Mouse (Mus musculus) CH12.LX (cell line): Measurements from ENCODE around the gene Opcml. TPM values are rescaled to one million over a fixed set of nuclear protein-coding genes. Genes with fewer than 3 reads are reported as not detected.

Experiments
- DNase-seq: peaks from one replicate; pipeline ENCODE4 v3.0.0-alpha.2; 2013; ENCODE audit errors: extremely low read depth
- H3K27ac ChIP-seq: 2 replicates; pipeline ENCODE4 v1.5.1; 2012; ENCODE audit warnings: low read depth, mild to moderate bottlenecking, control low read depth, moderate library complexity; ENCODE audit not compliant: insufficient read depth
- H3K27me3 ChIP-seq: replicated peaks from 2 replicates; pipeline ENCODE3; 2012; ENCODE audit warnings: inconsistent platforms
- H3K36me3 ChIP-seq, 2 experiments: replicated peaks in 1 of 2; 2 replicates each; pipeline versions ENCODE3 to v1.6.1; 2012; ENCODE audit warnings: inconsistent platforms in 1 of 2, low read length in 1 of 2, mild to moderate bottlenecking in 1 of 2, mixed read lengths in 1 of 2, moderate library complexity in 1 of 2; ENCODE audit not compliant: control insufficient read depth in 1 of 2, insufficient read depth in 1 of 2
- H3K4me1 ChIP-seq, 2 experiments: 2 replicates each; pipeline ENCODE4 v1.6.1; 2012; ENCODE audit warnings: inconsistent platforms in 1 of 2, moderate library complexity in 1 of 2; ENCODE audit not compliant: insufficient read depth in 2 of 2, control insufficient read depth in 1 of 2
- H3K4me2 ChIP-seq: 2 replicates; pipeline ENCODE4 v1.6.1; 2012; ENCODE audit warnings: low read depth, mild to moderate bottlenecking, control low read depth; ENCODE audit not compliant: poor library complexity, insufficient read depth, severe bottlenecking
- H3K4me3 ChIP-seq, 3 experiments: fragments of 150-350 bp in 1 of 3; sonication (generic) in 1 of 3; replicated peaks in 1 of 3; 2 replicates each; pipeline versions ENCODE3 to v1.5.1; 2011 to 2012; ENCODE audit warnings: low read depth in 2 of 3, low read length in 2 of 3, mild to moderate bottlenecking in 2 of 3, moderate library complexity in 2 of 3, control low read depth in 1 of 3, improper control_type of control experiment in 1 of 3, inconsistent platforms in 1 of 3, mixed read lengths in 1 of 3; ENCODE audit not compliant: poor library complexity in 1 of 3
- H3K79me2 ChIP-seq: replicated peaks from 2 replicates; pipeline ENCODE4 v1.6.1; 2012; ENCODE audit warnings: mild to moderate bottlenecking, moderate library complexity; ENCODE audit not compliant: control insufficient read depth, poor library complexity, insufficient read depth, severe bottlenecking; ENCODE audit errors: extremely low read depth
- H3K9ac ChIP-seq: 2 replicates; pipeline ENCODE4 v1.6.1; 2012; ENCODE audit warnings: low read depth, mild to moderate bottlenecking, control low read depth, moderate library complexity; ENCODE audit not compliant: insufficient read depth
- H3K9me3 ChIP-seq: replicated peaks from 2 replicates; pipeline ENCODE3; 2012; ENCODE audit warnings: low read length, inconsistent platforms, mixed read lengths
- BHLHE40 ChIP-seq: IDR thresholded peaks from 2 replicates; pipeline ENCODE4 v1.6.1; 2011; ENCODE audit warnings: mild to moderate bottlenecking, low read depth, low read length, improper control_type of control experiment
- CHD1 ChIP-seq: IDR thresholded peaks from 2 replicates; pipeline ENCODE4 v1.6.1; 2012; ENCODE audit warnings: low read depth, low read length, improper control_type of control experiment, inconsistent platforms
- E2F4 ChIP-seq: IDR thresholded peaks from 2 replicates; pipeline ENCODE4 v1.6.1; 2011; ENCODE audit warnings: low read depth, low read length, improper control_type of control experiment; ENCODE audit not compliant: insufficient replicate concordance
- ELF1 ChIP-seq: IDR thresholded peaks from 2 replicates; pipeline ENCODE4 v1.6.1; 2014; ENCODE audit warnings: low read depth, mild to moderate bottlenecking, inconsistent platforms, low read length, improper control_type of control experiment
- EP300 ChIP-seq: IDR thresholded peaks from 2 replicates; pipeline ENCODE4 v1.6.1; 2011; ENCODE audit warnings: low read length, improper control_type of control experiment
- ETS1 ChIP-seq: conservative IDR thresholded peaks from 2 replicates; pipeline ENCODE4 v1.6.1; 2012; ENCODE audit warnings: low read depth, mild to moderate bottlenecking, inconsistent platforms, low read length, improper control_type of control experiment, moderate library complexity
- GABPA ChIP-seq: IDR thresholded peaks from 2 replicates; pipeline ENCODE4 v1.6.1; 2012; ENCODE audit warnings: low read depth, low read length, improper control_type of control experiment, inconsistent platforms; ENCODE audit not compliant: insufficient replicate concordance
- HCFC1 ChIP-seq: IDR thresholded peaks from 2 replicates; pipeline ENCODE4 v1.6.1; 2012; ENCODE audit warnings: low read depth, mild to moderate bottlenecking, inconsistent platforms, low read length, improper control_type of control experiment
- IRF4 ChIP-seq: IDR thresholded peaks from 2 replicates; pipeline ENCODE4 v1.6.1; 2014; ENCODE audit warnings: low read depth, mild to moderate bottlenecking, inconsistent platforms, low read length, improper control_type of control experiment
- JUN ChIP-seq: IDR thresholded peaks from 2 replicates; pipeline ENCODE4 v1.6.1; 2011; ENCODE audit warnings: low read depth, mild to moderate bottlenecking, low read length, improper control_type of control experiment, moderate library complexity; ENCODE audit not compliant: insufficient read depth
- JUND ChIP-seq: conservative IDR thresholded peaks from 2 replicates; pipeline ENCODE4 v1.6.1; 2011; ENCODE audit warnings: low read depth, low read length, improper control_type of control experiment
- KAT2A ChIP-seq: IDR thresholded peaks from 2 replicates; pipeline ENCODE4 v1.6.1; 2012; ENCODE audit warnings: low read length, improper control_type of control experiment, inconsistent platforms; ENCODE audit not compliant: insufficient replicate concordance
- MXI1 ChIP-seq: IDR thresholded peaks from 2 replicates; pipeline ENCODE4 v1.6.1; 2011; ENCODE audit warnings: mild to moderate bottlenecking, low read depth, low read length, improper control_type of control experiment
- NELFE ChIP-seq: IDR thresholded peaks from 2 replicates; pipeline ENCODE4 v1.6.1; 2011; ENCODE audit warnings: low read depth, low read length, improper control_type of control experiment
- NRF1 ChIP-seq: IDR thresholded peaks from 2 replicates; pipeline ENCODE4 v1.6.1; 2014; ENCODE audit warnings: low read depth, mild to moderate bottlenecking, inconsistent platforms, low read length, improper control_type of control experiment, moderate library complexity
- RAD21 ChIP-seq: IDR thresholded peaks from 2 replicates; pipeline ENCODE4 v1.6.1; 2011; ENCODE audit warnings: low read depth, mild to moderate bottlenecking, low read length, improper control_type of control experiment, moderate library complexity
- RCOR1 ChIP-seq: conservative IDR thresholded peaks from 2 replicates; pipeline ENCODE4 v1.6.1; 2012; ENCODE audit warnings: low read depth, mild to moderate bottlenecking, inconsistent platforms, low read length, improper control_type of control experiment
- SIN3A ChIP-seq: IDR thresholded peaks from 2 replicates; pipeline ENCODE4 v1.6.1; 2012; ENCODE audit warnings: low read length, improper control_type of control experiment, inconsistent platforms
- SMC3 ChIP-seq: IDR thresholded peaks from 2 replicates; pipeline ENCODE4 v1.6.1; 2011; ENCODE audit warnings: low read depth, low read length, improper control_type of control experiment
- TBP ChIP-seq: conservative IDR thresholded peaks from 2 replicates; pipeline ENCODE4 v1.6.1; 2011; ENCODE audit warnings: low read depth, low read length, improper control_type of control experiment
- UBTF ChIP-seq: IDR thresholded peaks from 2 replicates; pipeline ENCODE4 v1.6.1; 2012; ENCODE audit warnings: low read depth, mild to moderate bottlenecking, inconsistent platforms, low read length, improper control_type of control experiment, moderate library complexity
- USF1 ChIP-seq: IDR thresholded peaks from 2 replicates; pipeline ENCODE4 v1.6.1; 2014; ENCODE audit warnings: low read depth, mild to moderate bottlenecking, inconsistent platforms, low read length, improper control_type of control experiment
- USF2 ChIP-seq: conservative IDR thresholded peaks from 2 replicates; pipeline ENCODE4 v1.6.1; 2011; ENCODE audit warnings: low read depth, low read length, improper control_type of control experiment
- ZC3H11A ChIP-seq: IDR thresholded peaks from 2 replicates; pipeline ENCODE4 v1.6.1; 2012; ENCODE audit warnings: low read depth, mild to moderate bottlenecking, inconsistent platforms, low read length, improper control_type of control experiment
- ZKSCAN1 ChIP-seq: IDR thresholded peaks from 2 replicates; pipeline ENCODE4 v1.6.1; 2012; ENCODE audit warnings: low read depth, inconsistent platforms, low read length, improper control_type of control experiment, borderline replicate concordance
- ZNF384 ChIP-seq: IDR thresholded peaks from 2 replicates; pipeline ENCODE4 v1.6.1; 2012; ENCODE audit warnings: low read depth, low read length, improper control_type of control experiment, inconsistent platforms
- dilution Hi-C: fragments of 300-500 bp; cut with MboI; formaldehyde crosslinking; loops from 2 replicates; pipeline ENCODE4 v1.14.3; 2020; ENCODE audit warnings: low sequenced_read_pairs; ENCODE audit not compliant: extremely low pct_unique_long_range_greater_than_20kb, extremely low pct_ligation_motif_present
- in situ Hi-C: fragments of 300-500 bp; cut with MboI; formaldehyde crosslinking; loops from 3 replicates; pipeline ENCODE4 v1.14.3; 2019; ENCODE audit warnings: low sequenced_read_pairs, low pct_ligation_motif_present, low pct_unique_long_range_greater_than_20kb, mixed read lengths
- polyA plus RNA-seq: library from polyadenylated mRNA; unstranded; fragments of >175 nt; gene quantifications from 2 replicates; pipeline ENCODE4 v1.2.1, GENCODE M21; 2012; ENCODE audit warnings: low read depth; ENCODE audit not compliant: insufficient read length
- total RNA-seq, 2 experiments: library from RNA; depleted of rRNA; stranded (reverse); fragments of 300-350 nt in 1 of 2; fragments of >200 nt in 1 of 2; gene quantifications; 2 replicates each; pipeline ENCODE4 v1.2.3; 2012 to 2014

Gene Opcml
- total and polyA plus RNA-seq, 3 experiments = 0.34 to 0.60 TPM; not detected in 1

- H3K4me2 ChIP-seq = no peak overlapping the region
- no peak overlapping the region for H3K4me3 ChIP-seq
- H3K27me3 ChIP-seq = no peaks in the 10 kb centered on the region
- DNase-seq = peak; percentile 18
- H3K36me3 ChIP-seq = no peaks in the 10 kb centered on the region
- H3K27ac ChIP-seq = no peak overlapping the region
- dilution Hi-C loops (no loop called here), in situ Hi-C loops (no loop called here)
- TF ChIP-seq BHLHE40 = no peak
- no peak for TF ChIP-seq TBP
- no peak for TF ChIP-seq USF1
- no peak for TF ChIP-seq ELF1
- TF ChIP-seq ZKSCAN1 = no peak
- no peak for TF ChIP-seq UBTF
- no peak for TF ChIP-seq IRF4
- TF ChIP-seq E2F4 = no peak
- no peak for TF ChIP-seq MXI1
- no peak for TF ChIP-seq JUND
- TF ChIP-seq SMC3 = no peak
- TF ChIP-seq USF2 = no peak
- H3K9ac ChIP-seq = no peak overlapping the region
- no peaks in the 10 kb centered on the region for H3K4me1 ChIP-seq
- no peaks in the 10 kb centered on the region for H3K79me2 ChIP-seq
- H3K9me3 ChIP-seq = peaks cover 6% of the 10 kb centered on the region
Observed at GRCm38 (mm10) chr9:28354978-28355377, 564.4 kb downstream of the Opcml start.

GRCm38 (mm10) chr9:28357946-28358345, 567.4 kb downstream of the Opcml start:
- Histone ChIP-seq H3K79me2 (no peaks in the 10 kb centered on the region), H3K36me3 (no peaks in the 10 kb centered on the region), H3K27me3 (no peaks in the 10 kb centered on the region), H3K4me3 (no peak overlapping the region), H3K27ac (no peak overlapping the region), H3K9me3 (peaks cover 6% of the 10 kb centered on the region), H3K4me1 (no peaks in the 10 kb centered on the region), H3K4me2 (no peak overlapping the region), H3K9ac (no peak overlapping the region)
- no peak for TF ChIP-seq GABPA
- no peak for TF ChIP-seq EP300
- no peak for TF ChIP-seq RCOR1
- TF ChIP-seq RAD21 = no peak
- no peak for TF ChIP-seq NELFE
- no peak for TF ChIP-seq ETS1
- TF ChIP-seq KAT2A = no peak
- no peak for TF ChIP-seq CHD1
- no peak for TF ChIP-seq ZKSCAN1
- TF ChIP-seq SIN3A = no peak
- no peak for TF ChIP-seq HCFC1
- TF ChIP-seq ZNF384 = no peak
- TF ChIP-seq BHLHE40 = no peak
- TF ChIP-seq SMC3 = no peak
- TF ChIP-seq JUN = no peak
- TF ChIP-seq NRF1 = no peak
- no peak for TF ChIP-seq ZC3H11A
- no peak for DNase-seq
- dilution Hi-C loops = no loop called here
- in situ Hi-C loops = no loop called here
